13 mouse cellular contexts compared by ENCODE assay signal in the genomic region with DNA sequence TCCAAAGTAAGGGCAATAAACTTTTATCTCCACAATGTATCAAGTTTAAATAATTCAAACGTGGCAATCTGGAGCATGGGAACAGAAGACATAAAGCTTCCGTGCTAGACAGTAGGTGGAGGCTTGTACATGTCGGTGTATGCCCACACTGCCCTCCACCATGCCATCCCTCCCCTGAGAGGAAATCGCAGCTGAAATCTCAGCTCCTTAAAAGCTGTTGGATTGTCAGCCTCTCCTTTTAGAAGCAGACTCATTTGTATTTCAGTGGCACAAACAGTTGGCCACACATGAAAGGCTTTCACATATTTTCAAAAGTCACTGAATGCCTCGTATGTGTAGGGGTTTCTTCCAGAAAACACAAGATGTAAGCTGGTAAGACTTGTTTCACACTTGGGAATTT.
"Had no signal": no experiment of that assay in that cellular context is flagged by ENCODE, and none has a peak within 500 bp of the region (broad histone marks: within the 10 kb centered on the region; RNA-seq: fewer than 3 reads in every experiment).

No protein-coding gene starts in this region.

- H3K9ac ChIP-seq: limb, embryonic 12.5 days; liver, embryonic 13.5 days; liver, postnatal 0 days; lung, embryonic 15.5 days; neural tube, embryonic 15.5 days had no signal

- ATAC-seq: liver, postnatal 0 days had no signal

- H3K27me3 ChIP-seq: limb, embryonic 12.5 days; liver, embryonic 13.5 days; lung, embryonic 15.5 days; neural tube, embryonic 15.5 days had no signal

- H3K36me3 ChIP-seq: limb, embryonic 12.5 days; liver, embryonic 13.5 days; lung, embryonic 15.5 days; neural tube, embryonic 15.5 days had no signal

- H3K4me2 ChIP-seq: limb, embryonic 12.5 days; liver, embryonic 13.5 days; lung, embryonic 15.5 days; neural tube, embryonic 15.5 days had no signal

- H3K4me1 ChIP-seq: limb, embryonic 12.5 days; liver, embryonic 13.5 days; lung, embryonic 15.5 days; neural tube, embryonic 15.5 days had no signal

- H3K9me3 ChIP-seq: limb, embryonic 12.5 days; liver, embryonic 13.5 days; lung, embryonic 15.5 days; neural tube, embryonic 15.5 days had no signal

- H3K4me3 ChIP-seq: limb, embryonic 12.5 days; liver, embryonic 13.5 days; lung, embryonic 15.5 days; myocyte; neural tube, embryonic 15.5 days had no signal

- H3K27ac ChIP-seq: limb, embryonic 12.5 days; liver, embryonic 13.5 days; lung, embryonic 15.5 days; neural tube, embryonic 15.5 days had no signal

- DNase-seq: kidney, adult 8-10 months; kidney, postnatal 25 days; liver; liver, embryonic 13.5 days; liver, postnatal 0 days; lung, postnatal 14 days; right cerebral cortex, adult 18-20 months; right cerebral cortex, postnatal 25 days; thymus, postnatal 4 days had no signal
